Mouse (Mus musculus) kidney, adult 10 weeks (tissue): ENCODE data around the gene Iqch. TPM values are rescaled to one million over a fixed set of nuclear protein-coding genes. Genes with fewer than 3 reads are reported as not detected.

Experiments used
- polyA plus RNA-seq: library from polyadenylated mRNA; stranded (reverse); fragments of 350-450 nt; fragmentation: Illumina TruSeq; extraction: RNeasy Lipid Tissue Mini Kit (QIAGEN cat#74804); gene quantifications from one replicate; pipeline ENCODE4 v1.2.3, GENCODE M21; 2014; ENCODE audit warnings: low read depth, low replicate concordance

The Iqch gene
- 0.16 TPM for polyA plus RNA-seq

GRCm38 (mm10) chr9:63602043-63602939 lies at the start of gene Iqch, which contains the start of gene Aagab:
TSS of gene Iqch (minus strand) at chr9:63602493.
TSS of gene Aagab (plus strand) at chr9:63602660.

DNA sequence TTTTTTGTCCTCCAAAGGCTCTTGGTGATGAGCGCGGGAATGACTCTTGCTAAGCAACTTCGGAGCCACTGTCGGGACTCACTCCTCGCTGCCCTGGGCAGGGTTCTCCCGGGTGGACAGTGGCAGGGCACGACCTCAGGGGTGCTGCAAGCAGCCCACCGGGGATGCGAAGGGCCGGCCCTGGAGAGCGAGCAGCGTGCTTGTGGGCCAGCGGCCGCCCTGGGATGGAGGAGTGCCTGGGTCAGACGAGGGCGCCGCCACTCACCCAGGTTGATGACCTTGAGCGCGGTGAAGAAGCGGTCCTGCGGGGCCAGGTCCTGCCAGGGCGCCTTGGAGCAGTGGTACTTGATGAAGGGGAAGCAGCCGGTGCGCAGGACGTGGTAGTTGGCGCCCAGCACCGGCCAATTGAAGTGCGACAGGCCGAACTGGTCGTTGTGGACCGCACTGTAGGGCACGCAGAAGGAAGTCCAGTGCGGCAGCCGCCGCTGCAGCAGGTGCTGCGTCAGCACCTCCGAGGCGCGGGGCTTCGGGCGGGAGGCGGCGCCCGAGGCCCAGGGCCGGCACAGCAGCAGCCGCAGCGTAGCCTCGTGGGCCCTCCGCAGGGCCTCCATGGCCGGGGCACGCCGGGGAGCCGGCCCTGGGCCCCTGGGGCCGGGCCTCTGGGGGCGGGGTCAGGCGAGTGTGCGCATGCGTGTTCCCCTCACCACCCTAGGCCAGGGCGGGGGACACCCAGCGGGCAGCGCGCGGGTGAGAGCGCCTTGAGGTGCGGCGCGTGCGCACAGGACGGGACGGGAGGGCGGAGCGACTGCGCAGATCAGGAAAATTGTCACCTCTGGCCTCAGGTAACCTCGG lies 203.5 kb downstream of the Iqch start, which contains the start of gene 2300009A05Rik:
TSS of gene 2300009A05Rik (minus strand) at position 636 of the 852 bp plus-strand sequence.

GRCm38 (mm10) chr9:63377270-63378142 lies 224.8 kb downstream of the Iqch start, which contains the start of gene Map2k5:
TSS of gene Map2k5 (minus strand) at chr9:63377902.

Other genes starting within 250 kb of the Iqch start
- 14.1 TPM for gene Map2k5, start 224.6 kb downstream of the Iqch start, polyA plus RNA-seq
- 43.7 TPM for gene 2300009A05Rik, start 203.2 kb downstream of the Iqch start, polyA plus RNA-seq
- gene Aagab, start 167 bp upstream of the Iqch start, polyA plus RNA-seq, result 10.0 TPM
- gene Smad3, start 155.5 kb upstream of the Iqch start, polyA plus RNA-seq, result 10.7 TPM